Mouse (Mus musculus) olfactory bulb, adult 2 months (tissue): ENCODE results near the gene Cnot11.

ENCODE experiments used
- CTCF ChIP-seq: fragments of 200-500 bp; IDR thresholded peaks from 2 replicates; pipeline ENCODE4 v1.5.1; 2012; ENCODE audit warnings: low read depth, mild to moderate bottlenecking, low read length, moderate library complexity; ENCODE audit not compliant: insufficient read depth
- POLR2A ChIP-seq: fragments of 200-500 bp; IDR thresholded peaks from 2 replicates; pipeline ENCODE4 v1.6.1; 2012; ENCODE audit warnings: mild to moderate bottlenecking, low read depth, low read length, moderate library complexity; ENCODE audit not compliant: insufficient read depth

- TF ChIP-seq CTCF (no peak), POLR2A (no peak)
These were observed 35.3 kb upstream of the Cnot11 start for GRCm38 (mm10) chr1:39499485-39499941.
